Mouse (Mus musculus) CH12.LX (cell line): Measurements from ENCODE around the gene Il11ra2.
"Not testable (repeated sequence)": the region's sequence is repeated elsewhere in the genome, so short reads cannot be mapped to it uniquely, and the experiment has no call there.

ENCODE experiments used
- BHLHE40 ChIP-seq: IDR thresholded peaks from 2 replicates; pipeline ENCODE4 v1.6.1; 2011; ENCODE audit warnings: mild to moderate bottlenecking, low read depth, low read length, improper control_type of control experiment
- CTCF ChIP-seq, 2 experiments: IDR thresholded peaks in 1 of 2; conservative IDR thresholded peaks in 1 of 2; 2 replicates each; pipeline ENCODE4 v1.5.1; 2011 to 2012; ENCODE audit warnings: low read depth in 2 of 2, low read length in 2 of 2, improper control_type of control experiment in 1 of 2, inconsistent platforms in 1 of 2, mild to moderate bottlenecking in 1 of 2, moderate library complexity in 1 of 2
- E2F4 ChIP-seq: IDR thresholded peaks from 2 replicates; pipeline ENCODE4 v1.6.1; 2011; ENCODE audit warnings: low read depth, low read length, improper control_type of control experiment; ENCODE audit not compliant: insufficient replicate concordance
- EP300 ChIP-seq: IDR thresholded peaks from 2 replicates; pipeline ENCODE4 v1.6.1; 2011; ENCODE audit warnings: low read length, improper control_type of control experiment
- HCFC1 ChIP-seq: IDR thresholded peaks from 2 replicates; pipeline ENCODE4 v1.6.1; 2012; ENCODE audit warnings: low read depth, mild to moderate bottlenecking, inconsistent platforms, low read length, improper control_type of control experiment
- JUND ChIP-seq: conservative IDR thresholded peaks from 2 replicates; pipeline ENCODE4 v1.6.1; 2011; ENCODE audit warnings: low read depth, low read length, improper control_type of control experiment
- MAX ChIP-seq: IDR thresholded peaks from 2 replicates; pipeline ENCODE4 v1.6.1; 2011; ENCODE audit warnings: low read length, improper control_type of control experiment
- POLR2A ChIP-seq: IDR thresholded peaks from 2 replicates; pipeline ENCODE4 v1.6.1; 2011; ENCODE audit warnings: low read depth, mild to moderate bottlenecking, improper control_type of control experiment, low read length
- RAD21 ChIP-seq: IDR thresholded peaks from 2 replicates; pipeline ENCODE4 v1.6.1; 2011; ENCODE audit warnings: low read depth, mild to moderate bottlenecking, low read length, improper control_type of control experiment, moderate library complexity
- SIN3A ChIP-seq: IDR thresholded peaks from 2 replicates; pipeline ENCODE4 v1.6.1; 2012; ENCODE audit warnings: low read length, improper control_type of control experiment, inconsistent platforms
- SMC3 ChIP-seq: IDR thresholded peaks from 2 replicates; pipeline ENCODE4 v1.6.1; 2011; ENCODE audit warnings: low read depth, low read length, improper control_type of control experiment
- TBP ChIP-seq: conservative IDR thresholded peaks from 2 replicates; pipeline ENCODE4 v1.6.1; 2011; ENCODE audit warnings: low read depth, low read length, improper control_type of control experiment
- USF1 ChIP-seq: IDR thresholded peaks from 2 replicates; pipeline ENCODE4 v1.6.1; 2014; ENCODE audit warnings: low read depth, mild to moderate bottlenecking, inconsistent platforms, low read length, improper control_type of control experiment
- ZC3H11A ChIP-seq: IDR thresholded peaks from 2 replicates; pipeline ENCODE4 v1.6.1; 2012; ENCODE audit warnings: low read depth, mild to moderate bottlenecking, inconsistent platforms, low read length, improper control_type of control experiment

GRCm38 (mm10) chr4:42682183-42682524 is 20.5 kb upstream of the Il11ra2 start:
- not testable (repeated sequence) for TF ChIP-seq HCFC1; ZC3H11A; E2F4; POLR2A; CTCF (conservative IDR thresholded peaks at IDR 0.05 in 1 of 2, IDR thresholded peaks at IDR 0.05 in 1 of 2; ENCODE audit: low read depth in 2 of 2, low read length in 2 of 2); MAX; EP300; SMC3; TBP; USF1; JUND; SIN3A; BHLHE40; RAD21
